Mouse (Mus musculus) small intestine, adult 2 months (tissue): ENCODE measurements around the gene Pmepa1. TPM values are rescaled to one million over a fixed set of nuclear protein-coding genes. Genes with fewer than 3 reads are reported as not detected.
A peak's percentile ranks its signal among the peaks of the same experiment; 100 is the strongest.

Source experiments
- H3K27ac ChIP-seq: fragments of 200-500 bp; 2 replicates; pipeline ENCODE4 v1.5.1; 2012; ENCODE audit warnings: low read depth, low read length, control low read depth, inconsistent platforms; ENCODE audit not compliant: insufficient read depth
- H3K27me3 ChIP-seq: fragments of 200-500 bp; 2 replicates; pipeline ENCODE4 v1.6.1; 2012; ENCODE audit warnings: mild to moderate bottlenecking, moderate library complexity, low read length, inconsistent platforms; ENCODE audit not compliant: control insufficient read depth, insufficient read depth
- H3K36me3 ChIP-seq: fragments of 200-500 bp; 2 replicates; pipeline ENCODE4 v1.6.1; 2012; ENCODE audit warnings: mild to moderate bottlenecking, low read length, control low read depth, inconsistent platforms; ENCODE audit not compliant: control insufficient read depth, insufficient read depth
- H3K4me1 ChIP-seq: fragments of 200-500 bp; 2 replicates; pipeline ENCODE4 v1.6.1; 2012; ENCODE audit warnings: low read length, inconsistent platforms, mixed read lengths; ENCODE audit not compliant: control insufficient read depth, insufficient read depth, insufficient read length
- H3K4me3 ChIP-seq: fragments of 200-500 bp; 2 replicates; pipeline ENCODE4 v1.5.1; 2012; ENCODE audit warnings: low read depth, mild to moderate bottlenecking, control low read depth, inconsistent platforms, low read length, moderate library complexity
- CTCF ChIP-seq: fragments of 200-500 bp; IDR thresholded peaks from 2 replicates; pipeline ENCODE4 v1.5.1; 2012; ENCODE audit warnings: low read depth, mild to moderate bottlenecking, control low read depth, inconsistent platforms, low read length, moderate library complexity, mixed read lengths; ENCODE audit not compliant: insufficient replicate concordance, insufficient read length; ENCODE audit errors: extremely low read depth
- POLR2A ChIP-seq: fragments of 200-500 bp; IDR thresholded peaks from 2 replicates; pipeline ENCODE4 v1.6.1; 2012; ENCODE audit warnings: low read depth, mild to moderate bottlenecking, control low read depth, inconsistent platforms, low read length, moderate library complexity
- WGBS: fragments of 180-500 bp; shearing (Covaris S2); methylation state at CpG from one replicate; pipeline ENCODE4 v1.1.7; 2018; 5-methylcytosine and 5-hydroxymethylcytosine counted together
- polyA plus RNA-seq: library from polyadenylated mRNA; depleted of rRNA; stranded (reverse); fragments of >200 nt; gene quantifications from 2 replicates; pipeline ENCODE4 v1.2.3, GENCODE M21; 2012

Pmepa1 gene
- polyA plus RNA-seq, 1 experiment, result 93.7 TPM

DNA sequence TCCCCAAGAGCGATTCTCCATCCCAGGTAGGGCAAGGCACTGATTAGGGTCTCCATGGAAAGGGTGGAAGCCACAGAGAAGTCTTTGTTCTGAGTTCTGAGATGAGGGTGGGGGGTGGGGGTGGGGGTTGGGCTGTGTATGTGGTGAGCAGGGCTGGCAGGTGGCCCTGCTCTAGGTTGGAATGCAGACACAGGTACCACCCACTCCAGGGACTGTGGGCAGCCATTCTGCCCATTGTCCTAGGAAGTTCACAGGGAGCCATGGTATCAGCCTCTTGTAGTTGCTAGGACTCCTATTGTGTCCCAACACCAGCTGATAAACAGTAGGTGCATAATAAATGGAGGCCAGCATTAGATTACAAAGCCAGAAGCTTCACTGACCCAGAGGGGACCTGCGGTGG lies 29.1 kb downstream of the Pmepa1 start:
- WGBS, result 43% methylated on average over 2 of the region's 2 CpGs
- Histone ChIP-seq H3K27me3 (no peaks in the 10 kb centered on the region), H3K36me3 (no peaks in the 10 kb centered on the region), H3K4me1 (peaks cover 31% of the 10 kb centered on the region), H3K4me3 (no peak overlapping the region), H3K27ac (no peak overlapping the region)
- TF ChIP-seq CTCF, result no peak
- TF ChIP-seq POLR2A, result no peak

DNA sequence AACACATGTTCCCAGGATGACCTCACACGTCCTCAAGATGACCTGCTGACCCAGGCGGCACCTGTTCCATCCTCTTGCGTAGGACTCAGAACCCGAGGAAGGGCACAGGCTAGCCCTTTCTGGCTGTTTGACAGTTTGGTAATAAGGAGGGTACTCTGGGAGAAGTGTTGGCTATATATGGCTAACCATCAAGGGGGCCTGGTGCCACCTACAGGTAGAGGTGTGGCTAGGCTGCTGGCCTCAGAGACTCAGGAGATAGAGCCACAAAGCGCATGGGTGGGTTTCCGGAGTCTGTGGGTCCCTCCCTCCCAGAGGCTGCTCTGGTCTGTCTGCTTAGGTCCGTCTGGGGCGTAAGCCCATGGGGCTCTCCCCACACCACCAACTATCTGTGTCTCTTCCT lies 29.6 kb downstream of the Pmepa1 start:
- 76% methylated on average over 8 of the region's 8 CpGs for WGBS
- Histone ChIP-seq H3K27ac (no peak overlapping the region), H3K27me3 (no peaks in the 10 kb centered on the region), H3K4me1 (peaks cover 31% of the 10 kb centered on the region), H3K4me3 (no peak overlapping the region), H3K36me3 (no peaks in the 10 kb centered on the region)
- TF ChIP-seq CTCF (no peak), POLR2A (no peak)

DNA sequence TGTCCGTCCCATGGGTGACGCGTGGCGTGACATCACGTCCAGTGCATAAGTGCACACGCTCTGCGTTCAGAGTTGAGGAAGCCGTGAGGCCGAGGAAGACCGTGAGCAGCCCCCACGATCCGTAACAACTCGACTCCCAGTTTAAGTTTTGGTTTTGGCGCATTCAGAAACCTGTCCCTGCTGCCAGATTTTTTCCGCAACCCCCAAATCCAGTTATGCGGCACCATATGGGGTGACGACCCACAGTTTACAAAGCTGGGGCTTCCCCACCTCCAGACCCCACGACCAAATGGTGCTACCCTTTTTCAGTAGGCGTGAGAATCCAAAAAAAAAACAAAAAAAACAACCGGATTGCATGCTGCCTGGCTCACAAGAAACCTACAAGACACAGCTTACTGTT lies 31.1 kb downstream of the Pmepa1 start:
- Histone ChIP-seq H3K36me3 (no peaks in the 10 kb centered on the region), H3K4me3 (no peak overlapping the region), H3K4me1 (peaks cover 26% of the 10 kb centered on the region), H3K27ac (no peak overlapping the region), H3K27me3 (no peaks in the 10 kb centered on the region)
- WGBS, result 90% methylated on average over 20 of the region's 20 CpGs
- no peak for TF ChIP-seq CTCF

DNA sequence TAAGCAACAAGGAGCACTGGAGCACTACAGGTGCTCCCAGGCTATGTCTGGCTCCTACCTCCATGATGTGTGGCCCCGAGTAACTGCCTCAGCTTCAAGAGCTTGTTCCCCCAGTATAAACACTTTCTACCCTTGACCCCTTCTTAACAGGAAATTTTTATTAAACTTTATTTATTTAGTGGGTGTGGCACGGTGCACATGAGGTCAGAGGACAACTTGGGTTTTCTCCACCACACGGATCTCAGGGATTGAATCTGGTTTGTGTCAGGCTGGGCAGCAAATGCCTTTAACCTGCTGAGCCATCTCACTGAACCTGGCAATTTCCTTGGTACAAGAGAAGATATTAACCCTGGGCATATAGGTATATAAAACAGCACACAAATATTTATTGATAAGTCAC lies 32.2 kb downstream of the Pmepa1 start:
- peak overlapping the region; percentile 17 for H3K27ac ChIP-seq
- TF ChIP-seq POLR2A, result no peak
- TF ChIP-seq CTCF, result no peak
- no peak overlapping the region for H3K4me3 ChIP-seq
- no peaks in the 10 kb centered on the region for H3K27me3 ChIP-seq
- WGBS, result 15% methylated on average over 3 of the region's 3 CpGs
- no peaks in the 10 kb centered on the region for H3K36me3 ChIP-seq
- H3K4me1 ChIP-seq, result peaks cover 26% of the 10 kb centered on the region

DNA sequence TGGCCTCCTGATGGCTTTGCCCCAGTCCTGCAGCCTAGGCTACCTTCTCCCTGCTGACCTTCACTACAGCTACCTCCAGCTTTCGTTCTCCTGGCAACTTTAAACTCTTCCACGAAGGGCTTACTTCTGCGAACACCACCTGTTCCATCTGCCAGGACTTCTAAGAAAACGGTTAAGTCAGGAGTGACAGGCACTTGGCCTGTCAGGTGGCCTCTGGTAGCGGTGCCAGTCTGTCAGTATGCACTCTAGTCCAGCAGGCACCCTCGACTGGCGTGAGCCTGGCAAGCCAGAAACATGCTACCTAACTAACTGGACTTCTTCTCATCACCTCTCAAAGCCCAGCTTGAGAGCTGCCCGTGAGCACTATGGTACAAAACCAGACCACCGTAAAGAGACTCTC lies 32.7 kb downstream of the Pmepa1 start:
- H3K4me1 ChIP-seq, result peaks cover 26% of the 10 kb centered on the region
- no peaks in the 10 kb centered on the region for H3K27me3 ChIP-seq
- H3K4me3 ChIP-seq, result no peak overlapping the region
- peak overlapping the region; percentile 17 for H3K27ac ChIP-seq
- H3K36me3 ChIP-seq, result no peaks in the 10 kb centered on the region
- 22% methylated on average over 9 of the region's 9 CpGs for WGBS
- TF ChIP-seq POLR2A (no peak), CTCF (no peak)

DNA sequence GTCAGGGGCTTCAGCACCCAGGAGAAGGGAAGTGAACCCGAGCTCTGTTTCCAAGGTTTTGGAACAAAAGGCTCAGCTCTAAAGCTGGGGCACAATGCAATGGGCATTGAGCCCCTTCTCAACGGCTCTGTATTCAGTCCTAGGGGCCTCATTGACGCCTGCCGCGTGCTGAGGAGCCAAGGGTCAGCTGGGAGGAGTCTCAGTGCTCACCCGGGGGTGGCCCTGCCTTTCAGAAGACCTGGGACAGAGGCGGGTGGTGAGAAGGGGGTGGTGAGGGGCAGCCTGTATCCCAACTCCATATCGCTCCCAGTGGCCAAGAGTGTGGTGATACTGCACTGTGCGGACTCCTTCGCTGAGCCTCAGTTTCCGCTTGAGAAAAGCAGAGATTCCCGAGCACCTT lies 33.5 kb downstream of the Pmepa1 start:
- H3K36me3 ChIP-seq, result no peaks in the 10 kb centered on the region
- no peaks in the 10 kb centered on the region for H3K27me3 ChIP-seq
- H3K27ac ChIP-seq, result no peak overlapping the region
- 35% methylated on average over 12 of the region's 12 CpGs for WGBS
- H3K4me3 ChIP-seq, result no peak overlapping the region
- TF ChIP-seq CTCF, result no peak
- TF ChIP-seq POLR2A, result no peak
- H3K4me1 ChIP-seq, result peaks cover 28% of the 10 kb centered on the region

DNA sequence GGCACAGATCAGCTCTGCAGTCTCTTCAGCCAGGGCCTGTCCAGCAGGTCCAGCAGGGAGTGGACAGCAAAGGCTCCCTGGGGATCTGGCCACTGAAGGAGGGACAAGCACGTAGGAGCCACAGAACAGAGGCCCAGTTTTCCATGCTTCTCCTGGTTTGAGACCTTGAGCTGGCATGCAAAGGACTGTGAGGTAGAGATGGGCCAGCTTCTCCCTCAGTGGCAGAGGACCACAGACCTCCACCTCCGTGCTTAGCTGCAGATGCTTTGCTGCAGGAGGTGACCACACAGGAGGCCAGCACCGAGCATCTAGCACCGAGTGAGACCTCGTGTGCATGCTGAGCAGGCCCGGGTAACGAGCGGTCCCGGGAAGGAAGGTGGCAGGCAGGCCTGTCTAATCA lies 35.6 kb downstream of the Pmepa1 start:
- H3K27me3 ChIP-seq, result no peaks in the 10 kb centered on the region
- H3K27ac ChIP-seq, result no peak overlapping the region
- WGBS, result 81% methylated on average over 9 of the region's 9 CpGs
- H3K36me3 ChIP-seq, result no peaks in the 10 kb centered on the region
- peaks cover 28% of the 10 kb centered on the region for H3K4me1 ChIP-seq
- no peak for TF ChIP-seq CTCF
- TF ChIP-seq POLR2A, result no peak
- H3K4me3 ChIP-seq, result no peak overlapping the region

DNA sequence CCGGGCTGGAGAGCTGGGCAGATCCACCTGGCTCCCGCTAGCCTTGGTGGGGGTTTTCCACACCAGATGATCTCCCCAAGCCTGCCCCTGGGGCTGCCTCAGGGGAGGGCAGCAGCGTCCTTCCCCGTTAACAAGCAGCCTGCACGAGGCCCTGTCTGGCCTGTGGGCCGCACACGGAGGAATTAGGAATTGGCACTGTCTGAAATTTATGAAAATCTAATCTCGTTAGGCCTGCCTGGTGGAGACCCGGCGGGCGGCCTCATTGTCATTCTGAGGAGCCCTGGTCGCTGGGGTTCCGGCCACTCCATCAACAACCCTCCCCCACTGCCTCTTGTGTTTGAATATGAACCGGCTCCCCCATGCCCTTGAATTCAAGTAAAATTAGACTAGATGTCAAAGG lies 37.8 kb downstream of the Pmepa1 start:
- H3K4me1 ChIP-seq, result peaks cover 22% of the 10 kb centered on the region
- TF ChIP-seq POLR2A, result no peak
- H3K27me3 ChIP-seq, result no peaks in the 10 kb centered on the region
- no peak overlapping the region for H3K4me3 ChIP-seq
- H3K36me3 ChIP-seq, result no peaks in the 10 kb centered on the region
- no peak overlapping the region for H3K27ac ChIP-seq
- 64% methylated on average over 14 of the region's 14 CpGs for WGBS
